Mouse (Mus musculus): ENCODE results near the gene Eprs. TPM values are rescaled to one million over a fixed set of nuclear protein-coding genes. Genes with fewer than 3 reads are reported as not detected.
"Not testable (repeated sequence)": the region's sequence is repeated elsewhere in the genome, so short reads cannot be mapped to it uniquely, and the experiment has no call there.

Eprs gene
- total RNA-seq (2018; cell fraction: chromatin; rRNA removed) = 100 to 1,000 TPM in 22 of 26 experiments, 10 to 100 TPM in 4; 34.7 to 257 (median 158) TPM
- 10 to 100 TPM; 41.3 to 82.1 (median 54.8) TPM for total RNA-seq (2018; cell fraction: cytosol; rRNA removed)
- total RNA-seq (2018; cell fraction: nucleus; rRNA removed) = 100 to 1,000 TPM in 12 of 26 experiments, 10 to 100 TPM in 14; 38.9 to 171 (median 97.6) TPM
- 29.3 to 59.6 TPM (median 55.0 TPM) in 3 replicates for polyA plus RNA-seq (2018)

DNA sequence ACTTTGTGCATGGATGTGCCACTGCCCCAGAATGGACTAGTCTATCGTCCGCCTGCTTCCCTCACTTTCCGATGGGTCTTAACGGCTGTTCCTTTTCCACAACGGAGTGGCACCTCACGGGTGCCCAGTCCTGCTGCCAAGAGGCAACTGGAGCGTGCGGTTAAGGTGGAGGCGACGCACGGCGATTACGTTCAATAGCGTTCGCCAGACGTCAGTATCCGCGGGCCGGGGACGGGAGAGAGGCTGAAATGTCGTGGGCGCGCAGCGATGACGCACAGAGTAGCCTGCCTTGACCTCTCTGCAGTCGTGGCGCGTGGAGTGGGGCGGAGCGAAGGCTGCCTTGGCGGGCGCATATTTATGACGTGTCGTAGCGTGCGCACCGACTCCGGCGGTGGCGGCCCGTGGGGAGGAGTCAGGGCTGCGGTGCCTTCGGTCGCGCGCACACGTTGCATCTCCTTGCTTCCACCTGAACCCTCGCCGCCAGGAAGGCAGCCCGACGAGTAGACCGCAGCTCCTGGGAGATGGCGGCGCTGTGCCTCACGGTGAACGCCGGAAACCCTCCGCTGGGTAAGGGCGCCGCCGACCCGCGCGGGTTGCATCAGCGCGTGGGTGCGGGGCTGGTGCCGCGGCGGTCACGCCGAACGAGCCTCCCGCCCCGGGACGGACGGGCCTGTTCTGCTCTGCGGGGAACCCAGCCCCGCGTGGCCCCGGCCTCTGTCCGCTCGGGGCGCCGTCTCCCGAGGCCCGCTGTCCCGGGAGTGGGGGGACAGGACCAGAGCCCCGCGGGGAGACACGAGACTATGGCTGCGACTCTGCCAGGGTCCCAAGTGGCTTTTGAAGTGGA is at the start of gene Eprs:
TSS of gene Eprs (plus strand) at position 368 of the 844 bp plus-strand sequence.
- Histone ChIP-seq H3K4me3 (ENCODE audit: inconsistent target) (peak within 1 kb of the TSS; percentile 83), H3K79me2 (ENCODE audit: inconsistent target) (peaks cover 45% of the 10 kb centered on the region), H3K27ac (peak within 1 kb of the TSS; percentile 69), H3K36me3 (ENCODE audit: inconsistent target) (no peaks in the 10 kb centered on the region)
- WGBS (ENCODE audit: missing documents) = under 1% methylated on average over 78 of the region's 92 CpGs

DNA sequence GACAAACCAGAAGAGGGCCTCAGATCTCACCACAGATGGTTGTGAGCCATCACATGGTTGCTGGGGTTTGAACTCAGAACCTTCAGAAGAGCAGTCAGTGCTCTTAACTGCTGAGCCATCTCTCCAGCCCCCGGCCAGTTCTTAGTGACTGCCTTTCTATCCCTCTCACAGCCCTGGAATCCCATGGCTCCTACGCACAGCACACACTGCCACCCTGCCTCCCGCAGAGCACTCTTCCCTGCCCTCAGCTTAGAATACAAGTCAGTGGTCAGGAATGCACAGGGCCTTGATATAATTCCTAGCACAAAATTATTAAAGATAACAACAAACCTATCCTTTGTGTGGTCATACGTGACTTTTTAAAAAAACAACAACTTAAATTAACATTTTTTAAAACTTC is 48.3 kb upstream of the Eprs start:
- Histone ChIP-seq H3K36me3 (ENCODE audit: inconsistent target) (peaks cover 54% of the 10 kb centered on the region), H3K79me2 (ENCODE audit: inconsistent target) (no peaks in the 10 kb centered on the region), H3K4me3 (ENCODE audit: inconsistent target) (no peak overlapping the region), H3K27ac (no peak overlapping the region)
- 98% methylated on average over 4 of the region's 4 CpGs for WGBS (ENCODE audit: missing documents)

- Histone ChIP-seq H3K4me3 (ENCODE audit: inconsistent target) (no peak overlapping the region), H3K79me2 (ENCODE audit: inconsistent target) (no peaks in the 10 kb centered on the region), H3K27ac (no peak overlapping the region), H3K36me3 (ENCODE audit: inconsistent target) (peaks cover 67% of the 10 kb centered on the region)
- WGBS (ENCODE audit: missing documents) = 94% methylated on average over 16 of the region's 16 CpGs
Measured at GRCm38 (mm10) chr1:185315846-185316568, 46.8 kb upstream of the Eprs start.

- not testable (repeated sequence) for H3K27ac ChIP-seq; H3K79me2 ChIP-seq (ENCODE audit: inconsistent target)
- H3K36me3 ChIP-seq (ENCODE audit: inconsistent target) = peaks cover 37% of the 10 kb centered on the region
- peak overlapping the region; percentile 67 for H3K4me3 ChIP-seq (ENCODE audit: inconsistent target)
- 75% methylated on average over 2 of the region's 3 CpGs for WGBS (ENCODE audit: missing documents)
Measured at GRCm38 (mm10) chr1:185327754-185328345, 35.0 kb upstream of the Eprs start.

DNA sequence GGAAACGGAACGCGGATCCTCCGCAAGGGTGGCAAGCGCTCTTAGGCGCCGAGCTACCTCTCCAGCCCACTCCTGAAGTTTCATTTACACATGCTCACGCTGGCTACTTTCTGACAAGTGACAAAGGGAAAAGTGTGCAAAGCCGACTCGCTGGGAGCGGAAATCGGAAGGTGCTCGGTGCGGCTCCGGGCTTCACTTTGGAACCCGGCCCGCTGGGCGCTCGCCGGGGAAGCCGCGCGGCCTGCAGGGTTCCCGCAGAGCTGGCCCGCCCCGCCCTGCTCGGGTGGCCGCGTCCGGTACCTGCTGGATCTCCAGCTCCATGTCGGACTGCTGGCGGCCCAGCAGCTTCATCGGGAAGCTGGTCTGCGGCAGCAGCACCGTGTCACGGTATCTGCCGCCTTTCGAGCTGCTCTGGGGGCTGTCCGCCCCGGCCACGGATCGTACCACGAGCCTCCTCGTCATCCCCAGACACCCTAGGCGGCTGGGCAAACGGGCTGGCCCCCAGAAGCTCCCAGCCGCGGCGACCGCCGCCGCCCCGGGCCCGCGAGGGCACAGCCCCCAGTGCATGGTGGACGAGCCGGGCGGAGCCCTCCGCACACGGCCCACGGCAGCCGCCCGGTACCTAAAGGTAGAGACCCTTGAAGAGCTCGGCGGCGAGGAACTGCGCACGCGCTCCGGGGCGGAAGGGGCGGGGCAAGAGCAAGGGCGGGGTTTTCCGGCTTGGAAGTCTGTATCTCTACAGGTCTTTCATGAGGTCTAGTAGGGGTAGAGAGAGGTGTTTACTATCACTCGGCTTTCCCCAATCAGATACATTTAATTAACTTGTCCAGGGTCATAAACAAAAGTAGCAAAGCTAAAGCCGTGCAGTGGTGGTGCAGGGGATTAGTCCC is 33.9 kb upstream of the Eprs start, which contains the start of gene Iars2:
TSS of gene Iars2 (minus strand) at position 676 of the 890 bp plus-strand sequence.
- Histone ChIP-seq H3K4me3 (ENCODE audit: inconsistent target) (peak within 1 kb of the TSS; percentile 67), H3K79me2 (ENCODE audit: inconsistent target) (peaks cover 17% of the 10 kb centered on the region), H3K27ac (peak within 1 kb of the TSS; percentile 15; the same call in 1 of the 2 replicates), H3K36me3 (ENCODE audit: inconsistent target) (peaks cover 26% of the 10 kb centered on the region)
- under 1% methylated on average over 74 of the region's 76 CpGs for WGBS (ENCODE audit: missing documents)

GRCm38 (mm10) chr1:185329851-185330250 is 33.0 kb upstream of the Eprs start:
- Histone ChIP-seq H3K4me3 (ENCODE audit: inconsistent target) (no peak overlapping the region), H3K27ac (no peak overlapping the region), H3K36me3 (ENCODE audit: inconsistent target) (peaks cover 17% of the 10 kb centered on the region), H3K79me2 (ENCODE audit: inconsistent target) (peaks cover 26% of the 10 kb centered on the region)
- 96% methylated on average over 6 of the region's 8 CpGs for WGBS (ENCODE audit: missing documents)

DNA sequence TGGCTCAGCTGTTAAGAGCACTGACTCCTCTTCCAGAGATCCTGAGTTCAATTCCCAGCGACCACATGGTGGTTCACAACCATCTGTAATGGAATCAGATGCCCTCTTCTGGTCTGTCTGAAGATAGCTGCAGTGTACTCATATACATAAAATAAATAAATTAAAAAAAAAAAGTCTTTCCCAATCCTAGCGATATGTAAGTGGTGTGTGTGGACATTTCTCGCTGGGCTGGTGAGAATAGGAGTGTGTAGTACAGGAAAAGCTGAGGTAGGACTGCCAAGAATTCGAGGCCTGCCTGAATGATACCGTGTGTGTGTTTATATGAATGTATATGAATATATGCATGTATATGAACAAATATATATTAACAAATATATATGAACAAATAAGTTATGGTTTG is 31.5 kb upstream of the Eprs start:
- H3K79me2 ChIP-seq (ENCODE audit: inconsistent target) = peaks cover 37% of the 10 kb centered on the region
- H3K36me3 ChIP-seq (ENCODE audit: inconsistent target) = peaks cover 5% of the 10 kb centered on the region; the same call in 1 of the 2 replicates
- H3K4me3 ChIP-seq (ENCODE audit: inconsistent target) = peak overlapping the region; percentile 56
- no peak overlapping the region for H3K27ac ChIP-seq
- WGBS (ENCODE audit: missing documents) = 31% methylated on average over 5 of the region's 5 CpGs

DNA sequence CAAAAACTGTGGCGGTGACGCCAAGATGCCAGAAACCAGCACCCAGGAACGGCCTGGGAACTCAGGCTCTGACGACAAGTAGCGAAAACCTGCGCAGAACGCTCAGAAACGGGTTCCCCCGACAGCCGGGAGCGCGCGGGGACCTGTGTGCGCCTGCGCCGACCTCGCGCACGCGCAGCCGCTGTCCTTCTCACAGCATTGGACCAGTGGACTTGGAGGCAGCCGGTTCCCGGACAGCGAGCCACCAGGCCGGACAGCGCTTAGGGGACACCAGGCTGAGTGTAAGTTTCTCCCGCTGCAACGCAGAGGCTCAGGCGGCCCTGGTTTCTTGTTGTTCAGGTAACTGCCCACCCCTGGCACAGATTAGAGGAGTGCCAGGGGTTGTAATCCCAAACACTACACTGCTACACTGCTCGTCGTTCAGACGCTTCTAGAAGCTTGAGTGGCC is 30.8 kb upstream of the Eprs start, which contains the start of gene Bpnt1:
TSS of gene Bpnt1 (plus strand) at position 167 of the 448 bp plus-strand sequence.
- peak within 1 kb of the TSS; percentile 34; the same call in 1 of the 2 replicates for H3K27ac ChIP-seq
- under 1% methylated on average over 31 of the region's 32 CpGs for whole genome bisulfite sequencing (ENCODE audit: missing documents)
- H3K36me3 ChIP-seq (ENCODE audit: inconsistent target) = peaks cover under 1% of the 10 kb centered on the region; the same call in 1 of the 2 replicates
- H3K79me2 ChIP-seq (ENCODE audit: inconsistent target) = peaks cover 37% of the 10 kb centered on the region
- H3K4me3 ChIP-seq (ENCODE audit: inconsistent target) = peak within 1 kb of the TSS; percentile 56

- no peak overlapping the region for H3K4me3 ChIP-seq (ENCODE audit: inconsistent target)
- WGBS (ENCODE audit: missing documents) = 94% methylated on average over 5 of the region's 5 CpGs
- no peaks in the 10 kb centered on the region for H3K36me3 ChIP-seq (ENCODE audit: inconsistent target)
- H3K79me2 ChIP-seq (ENCODE audit: inconsistent target) = peaks cover 37% of the 10 kb centered on the region
- no peak overlapping the region for H3K27ac ChIP-seq
Measured at GRCm38 (mm10) chr1:185333651-185334050, 29.2 kb upstream of the Eprs start.

DNA sequence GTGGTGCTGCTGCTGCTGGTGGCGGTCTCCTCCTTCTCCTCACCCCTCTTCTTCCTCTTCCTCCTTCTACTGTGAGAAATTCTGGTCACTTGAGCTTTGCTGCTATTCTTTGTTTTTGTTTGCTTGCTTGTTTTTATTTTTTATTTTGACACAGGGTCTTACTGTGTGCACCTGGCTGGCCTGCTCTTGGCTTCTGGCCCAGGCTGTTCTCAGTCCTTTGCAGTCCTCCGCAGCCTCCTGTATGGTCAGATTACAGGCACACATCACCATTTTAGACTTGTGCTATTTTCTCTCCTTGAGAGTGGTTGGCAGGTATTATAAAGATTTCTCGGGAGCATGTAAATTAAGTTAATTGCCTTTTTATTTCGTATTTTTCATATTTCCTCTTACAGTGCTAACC is 28.7 kb upstream of the Eprs start:
- H3K4me3 ChIP-seq (ENCODE audit: inconsistent target) = no peak overlapping the region
- no peak overlapping the region for H3K27ac ChIP-seq
- 98% methylated on average over 4 of the region's 4 CpGs for WGBS (ENCODE audit: missing documents)

DNA sequence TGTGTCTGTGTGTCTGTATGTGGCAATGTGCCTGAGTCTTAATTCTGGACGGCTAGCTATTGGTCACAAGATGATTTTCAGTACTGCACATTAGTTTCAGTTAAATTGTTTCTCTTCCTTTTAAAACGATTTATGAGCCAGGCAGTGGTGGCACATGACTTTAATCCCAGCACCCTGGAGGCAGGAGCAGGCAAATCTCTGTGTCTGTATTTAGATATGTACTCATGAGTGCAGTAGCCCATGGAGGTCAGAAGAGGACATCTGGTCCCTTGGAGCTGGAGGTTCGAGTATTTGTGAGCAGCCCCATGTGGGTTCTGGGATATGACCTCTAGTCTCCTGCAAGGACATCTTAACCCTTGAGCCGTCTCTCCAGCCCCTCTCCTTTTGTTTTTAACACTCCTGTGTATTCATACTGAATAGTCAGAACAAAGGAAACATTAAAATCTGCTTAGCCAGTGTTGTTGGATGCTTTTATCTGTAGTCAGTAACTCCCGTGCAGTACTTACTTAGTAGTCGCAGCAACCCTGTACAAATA is 27.5 kb upstream of the Eprs start:
- WGBS (ENCODE audit: missing documents) = 86% methylated on average over 6 of the region's 6 CpGs
- Histone ChIP-seq H3K79me2 (ENCODE audit: inconsistent target) (peaks cover 37% of the 10 kb centered on the region), H3K4me3 (ENCODE audit: inconsistent target) (no peak overlapping the region), H3K27ac (no peak overlapping the region), H3K36me3 (ENCODE audit: inconsistent target) (no peaks in the 10 kb centered on the region)

More for the DNA sequence above, 28.7 kb upstream of the Eprs start:
- H3K36me3 ChIP-seq (ENCODE audit: inconsistent target) = no peaks in the 10 kb centered on the region
- peaks cover 37% of the 10 kb centered on the region for H3K79me2 ChIP-seq (ENCODE audit: inconsistent target)

DNA sequence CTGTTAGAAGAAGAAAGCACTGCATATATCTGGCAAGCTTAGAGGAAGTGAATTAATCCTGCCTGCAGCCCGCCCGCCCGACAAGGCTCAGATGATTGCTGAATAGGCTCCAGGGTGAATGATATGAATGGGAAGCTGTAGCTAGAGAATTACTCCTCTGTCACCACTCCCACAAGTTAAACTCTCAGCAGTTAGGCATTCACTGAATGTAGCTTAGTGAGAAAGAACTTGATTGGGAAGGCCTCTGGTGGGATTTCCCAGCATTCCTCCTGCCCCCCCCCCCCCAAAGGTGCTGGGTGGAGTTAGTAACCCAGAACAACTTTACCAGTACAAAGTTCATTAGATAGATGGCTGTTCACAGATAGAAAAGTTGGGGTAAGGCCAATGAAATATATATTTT is 26.3 kb upstream of the Eprs start:
- Histone ChIP-seq H3K36me3 (ENCODE audit: inconsistent target) (peaks cover 2% of the 10 kb centered on the region; the same call in 1 of the 2 replicates), H3K79me2 (ENCODE audit: inconsistent target) (peaks cover 37% of the 10 kb centered on the region), H3K27ac (no peak overlapping the region), H3K4me3 (ENCODE audit: inconsistent target) (no peak overlapping the region)
- 57% methylated on average over 3 of the region's 3 CpGs for WGBS (ENCODE audit: missing documents)

GRCm38 (mm10) chr1:185342441-185342840 is 20.4 kb upstream of the Eprs start:
- WGBS (ENCODE audit: missing documents) = 85% methylated on average over 4 of the region's 4 CpGs
- peaks cover 19% of the 10 kb centered on the region; the same call in 1 of the 2 replicates for H3K36me3 ChIP-seq (ENCODE audit: inconsistent target)
- H3K27ac ChIP-seq = no peak overlapping the region
- no peak overlapping the region for H3K4me3 ChIP-seq (ENCODE audit: inconsistent target)
- no peaks in the 10 kb centered on the region for H3K79me2 ChIP-seq (ENCODE audit: inconsistent target)

Measured in macrophage (primary cell).